In genomic region chr11:66494391-66494790, GRCm38 (mm10) we compare ENCODE assay signal across 24 mouse cellular contexts. TPM values are rescaled to one million over a fixed set of nuclear protein-coding genes. Genes with fewer than 3 reads are reported as not detected.
DNase-seq lines count a peak whose midpoint lies in the region; ATAC-seq lines count a peak whose summit lies in the region.
"Had no signal": no experiment of that assay in that cellular context is flagged by ENCODE, and none has a peak within 500 bp of the region (broad histone marks: within the 10 kb centered on the region; RNA-seq: fewer than 3 reads in every experiment).

No protein-coding gene starts in this region.

- H3K27ac ChIP-seq in heart, embryonic 11.5 days (ENCODE audit: low read depth, low read length) = no peak overlapping the region
- H3K27ac ChIP-seq in heart, embryonic 12.5 days (ENCODE audit: poor library complexity, severe bottlenecking) = no peak overlapping the region
- H3K27ac ChIP-seq: embryonic facial prominence, embryonic 10.5 days; embryonic facial prominence, embryonic 12.5 days; forebrain, embryonic 13.5 days; forebrain, embryonic 15.5 days had no signal

- H3K4me2 ChIP-seq in heart, embryonic 11.5 days = no peak overlapping the region
- H3K4me2 ChIP-seq in heart, embryonic 12.5 days = no peak overlapping the region
- H3K4me2 ChIP-seq: embryonic facial prominence, embryonic 12.5 days; forebrain, embryonic 13.5 days; forebrain, embryonic 15.5 days had no signal

- H3K27me3 ChIP-seq in heart, embryonic 11.5 days (ENCODE audit: control insufficient read depth, insufficient read depth, low read length) = no peaks in the 10 kb centered on the region
- no peaks in the 10 kb centered on the region for H3K27me3 ChIP-seq in heart, embryonic 12.5 days (replicated peaks)
- H3K27me3 ChIP-seq: embryonic facial prominence, embryonic 12.5 days; forebrain, embryonic 13.5 days; forebrain, embryonic 15.5 days; Patski had no signal

- no peak overlapping the region for H3K4me3 ChIP-seq in heart, embryonic 11.5 days (ENCODE audit: low read depth, low read length)
- H3K4me3 ChIP-seq in heart, embryonic 12.5 days = no peak overlapping the region
- H3K4me3 ChIP-seq: embryonic facial prominence, embryonic 10.5 days; embryonic facial prominence, embryonic 12.5 days; forebrain, embryonic 13.5 days; forebrain, embryonic 15.5 days had no signal

- 74% methylated on average over 3 of the region's 3 CpGs for WGBS in heart, embryonic 11.5 days (ENCODE audit: insufficient replicate concordance)
- 69% methylated on average over 3 of the region's 3 CpGs for WGBS in heart, embryonic 12.5 days

- peak; percentile 95 for DNase-seq in heart, adult 11 months
- DNase-seq in heart, postnatal 10 days = no peak
- DNase-seq in heart, adult 8-10 months (ENCODE audit: low spot score) = peak; percentile 31
- DNase-seq in heart, postnatal 36 days = peak; percentile 6
- DNase-seq: adrenal gland, adult 8-10 months; adrenal gland, postnatal 14 days; adrenal gland, postnatal 36 days; B cell, adult 2 months; cerebellum, adult 11-12 months; cerebellum, adult 2 months; cerebellum, adult 9-10 months; cerebellum, postnatal 10 days; cerebellum, postnatal 25 days had no signal

- no peaks in the 10 kb centered on the region for H3K4me1 ChIP-seq in heart, embryonic 11.5 days (ENCODE audit: control insufficient read depth, insufficient read depth, low read length)
- H3K4me1 ChIP-seq in heart, embryonic 12.5 days (replicated peaks) = no peaks in the 10 kb centered on the region
- H3K4me1 ChIP-seq: embryonic facial prominence, embryonic 12.5 days; forebrain, embryonic 13.5 days; forebrain, embryonic 15.5 days had no signal

- H3K9ac ChIP-seq in heart, embryonic 11.5 days (ENCODE audit: low read depth, low read length) = no peak overlapping the region
- H3K9ac ChIP-seq in heart, embryonic 12.5 days = no peak overlapping the region
- H3K9ac ChIP-seq: embryonic facial prominence, embryonic 12.5 days; forebrain, embryonic 13.5 days; forebrain, embryonic 15.5 days had no signal

- no peak for ATAC-seq in heart, embryonic 11.5 days (replicated peaks; ENCODE audit: insufficient number of reproducible peaks, low FRiP score, low TSS enrichment)
- no peak for ATAC-seq in heart, embryonic 12.5 days (ENCODE audit: insufficient number of reproducible peaks, low FRiP score)
- ATAC-seq: activated CD4-positive, CD25-positive, alpha-beta regulatory T cell, adult 4 months; CD4-positive, CD25-positive, alpha-beta regulatory T cell, adult 4 months; forebrain, embryonic 13.5 days; forebrain, embryonic 15.5 days; Patski had no signal

- H3K36me3 ChIP-seq in heart, embryonic 11.5 days (ENCODE audit: control insufficient read depth, insufficient read depth, low read length) = no peaks in the 10 kb centered on the region
- no peaks in the 10 kb centered on the region for H3K36me3 ChIP-seq in heart, embryonic 12.5 days
- H3K36me3 ChIP-seq: embryonic facial prominence, embryonic 10.5 days; embryonic facial prominence, embryonic 12.5 days; forebrain, embryonic 15.5 days; G1E had no signal

- intact Hi-C loops in heart, postnatal 10 days (cut with DNase I) = loop anchor here (10.0 kb wide), 1 partner anchor 370 kb away; no protein-coding TSS in a partner anchor
- intact Hi-C loops in heart, postnatal 36 days (cut with DNase I) = no loop called here

- H3K9me3 ChIP-seq in heart, embryonic 11.5 days (replicated peaks; ENCODE audit: control insufficient read depth, low read length) = no peaks in the 10 kb centered on the region
- no peaks in the 10 kb centered on the region for H3K9me3 ChIP-seq in heart, embryonic 12.5 days (replicated peaks)
- H3K9me3 ChIP-seq: embryonic facial prominence, embryonic 10.5 days; embryonic facial prominence, embryonic 12.5 days; forebrain, embryonic 13.5 days; forebrain, embryonic 15.5 days had no signal

RNA-seq across cellular contexts. Expression of gene Shisa6, which starts 31.4 kb away (rescaled TPM):
- total RNA-seq in heart, postnatal 10 days (2021) = under 1 TPM; 0.15 to 0.38 TPM
- 1 to 10 TPM in 2 of 4 experiments, under 1 TPM in 2; 0.60 to 3.3 (median 1.4) TPM for total RNA-seq in heart, adult 8-10 months (2022)
- 0.40 and 0.66 TPM in 2 replicates for polyA plus RNA-seq in heart, embryonic 11.5 days (2014; fragmentation: Nextera tagmentation; extraction: Ambion mirVana)
- under 1 TPM; 0.11 to 0.50 TPM for total RNA-seq in heart, postnatal 36 days (2021)
- 0.28 TPM in 2 replicates for polyA plus RNA-seq in heart, embryonic 12.5 days (2016; fragmentation: Nextera tagmentation; extraction: Ambion mirVana)
- total RNA-seq: CH12.LX had no signal
- polyA plus RNA-seq: activated CD4-positive, CD25-positive, alpha-beta regulatory T cell, adult 4 months; CD4-positive, CD25-positive, alpha-beta regulatory T cell, adult 4 months; G1E; Patski had no signal

Comparison
In these comparisons a context has a peak if more than half of its experiments do, and no peak if none do; other contexts are left out.
1. DNase-seq: peak in heart, adult 11 months (single experiment), heart, adult 8-10 months (single experiment) and heart, postnatal 36 days (2 of 2); none in heart, postnatal 10 days (0 of 2).